Mouse (Mus musculus) E14TG2a.4 (cell line): Measurements from ENCODE around the gene Nop53.

ENCODE experiments used
- CTCF ChIP-seq: conservative IDR thresholded peaks from 2 replicates; pipeline ENCODE4 v1.5.1; 2014; ENCODE audit warnings: low read length
- NANOG ChIP-seq: IDR thresholded peaks from 2 replicates; pipeline ENCODE4 v1.6.1; 2014; ENCODE audit warnings: borderline replicate concordance, low read length, mixed read lengths

DNA sequence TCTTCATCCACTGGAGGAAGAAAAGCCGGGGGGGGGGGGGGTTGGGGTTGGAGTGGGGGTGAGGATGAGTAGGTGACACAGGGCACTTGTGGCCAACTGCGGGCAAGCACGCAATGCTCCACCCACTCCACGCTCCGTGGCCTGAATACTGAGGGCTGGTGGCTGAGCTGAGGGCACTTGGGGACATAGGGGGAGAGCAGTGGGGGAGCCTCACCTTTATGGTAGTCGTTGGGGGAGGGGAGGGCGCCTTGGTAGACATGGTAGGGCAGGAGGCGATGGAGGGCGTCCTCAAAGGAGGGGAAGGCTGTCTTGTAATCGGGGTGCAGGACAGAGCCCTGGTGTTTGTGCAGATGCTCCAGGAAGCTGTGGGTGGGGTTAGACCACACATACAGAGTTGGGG, 29.6 kb upstream of the Nop53 start:
- no peak for TF ChIP-seq CTCF
- TF ChIP-seq NANOG: no peak
